Comparison of ENCODE assay signal across 21 mouse cellular contexts in genomic region chr10:25740956-25741355, GRCm38 (mm10).
"Had no signal": no experiment of that assay in that cellular context is flagged by ENCODE, and none has a peak within 500 bp of the region (broad histone marks: within the 10 kb centered on the region; RNA-seq: fewer than 3 reads in every experiment).

No protein-coding gene starts in this region.

- ATAC-seq: hindbrain, embryonic 16.5 days; hindbrain, postnatal 0 days; intestine, embryonic 15.5 days; intestine, embryonic 16.5 days; intestine, postnatal 0 days had no signal

- DNase-seq: heart, postnatal 10 days; heart, postnatal 14 days; heart, postnatal 36 days; heart, postnatal 4 days; kidney, adult 11 months; kidney, adult 18-20 months; kidney, adult 2 months; kidney, adult 8-10 months; kidney, adult 9 months; kidney, postnatal 10 days; kidney, postnatal 14 days; kidney, postnatal 25 days; kidney, postnatal 36 days; kidney, postnatal 4 days; layer of hippocampus, adult 9-11 months; layer of hippocampus, postnatal 36 days had no signal
